Mouse (Mus musculus): ENCODE measurements around the gene Grin2b. TPM values are rescaled to one million over a fixed set of nuclear protein-coding genes. Genes with fewer than 3 reads are reported as not detected.
"Not testable (repeated sequence)": the region's sequence is repeated elsewhere in the genome, so short reads cannot be mapped to it uniquely, and the experiment has no call there.

Gene Grin2b
- total and polyA plus RNA-seq, 2 experiments from 2014 or later: 64.1 to 76.4 TPM

DNA sequence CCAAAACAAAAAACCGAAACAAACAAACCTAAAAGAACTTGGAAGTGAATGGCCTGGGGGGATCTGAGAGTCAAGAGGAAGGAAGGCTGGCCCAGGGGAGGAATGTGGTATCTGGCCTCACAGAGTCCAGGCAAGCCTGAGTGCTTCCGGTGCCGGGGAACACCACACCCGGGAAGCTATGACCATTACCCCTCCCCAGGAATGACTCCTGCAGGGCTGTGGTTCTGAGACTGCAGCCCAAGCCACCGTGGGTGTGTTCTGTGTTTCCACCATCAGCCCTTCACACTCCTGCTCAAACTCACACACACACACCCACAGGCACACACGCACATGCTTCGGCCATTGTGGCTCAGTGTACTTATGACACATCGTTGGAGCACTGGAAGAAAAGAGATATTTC is 459.6 kb downstream of the Grin2b start:
- Histone ChIP-seq H3K4me1 (ENCODE audit: insufficient read depth, low read length) (no peaks in the 10 kb centered on the region), H3K9ac (replicated peaks; ENCODE audit: low read length, poor library complexity, severe bottlenecking) (no peak overlapping the region), H3K4me3 (ENCODE audit: low read depth, low read length) (no peak overlapping the region), H3K27me3 (ENCODE audit: insufficient read depth, low read length) (no peaks in the 10 kb centered on the region), H3K27ac (ENCODE audit: low read depth, low read length) (no peak overlapping the region), H3K4me2 (ENCODE audit: low read depth, low read length, poor library complexity, severe bottlenecking) (no peak overlapping the region), H3K36me3 (ENCODE audit: insufficient read depth, low read length) (no peaks in the 10 kb centered on the region), H3K9me3 (ENCODE audit: low read length) (no peaks in the 10 kb centered on the region)
- no peak for DNase-seq (ENCODE audit: low spot score)
- WGBS: 81% methylated on average over 8 of the region's 8 CpGs
- TF ChIP-seq CTCF (IDR thresholded peaks at IDR 0.05): no peak
- ATAC-seq (ENCODE audit: low FRiP score): no peak

DNA sequence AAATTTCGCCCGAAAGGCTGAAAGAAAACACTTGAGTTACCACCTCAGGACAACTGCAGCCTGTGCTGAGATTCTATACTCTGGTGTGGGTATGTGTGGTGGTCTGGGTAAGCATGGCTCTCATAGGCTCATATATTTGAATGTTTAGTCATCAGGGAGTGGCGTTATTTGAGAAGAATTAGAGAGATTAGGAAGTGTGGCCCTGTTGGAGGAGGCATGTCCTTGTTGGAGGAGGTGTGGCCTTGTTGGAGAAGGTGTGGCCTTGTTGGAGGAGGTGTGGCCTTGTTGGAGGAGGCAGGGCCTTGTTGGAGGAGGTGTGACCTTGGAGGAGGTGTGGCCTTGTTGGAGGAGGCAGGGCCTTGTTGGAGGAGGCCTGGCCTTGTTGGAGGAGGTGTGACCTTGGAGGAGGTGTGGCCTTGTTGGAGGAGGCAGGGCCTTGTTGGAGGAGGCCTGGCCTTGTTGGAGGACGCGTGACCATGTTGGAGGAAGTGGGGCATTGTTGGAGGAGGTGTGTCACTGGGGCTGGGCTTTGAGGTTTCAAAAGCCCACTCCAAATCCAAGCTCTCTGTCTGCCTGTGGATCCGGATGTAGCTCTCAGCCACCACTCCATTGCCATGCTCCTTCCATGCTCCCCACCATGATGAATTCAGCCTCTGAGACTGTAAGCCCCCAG is 466.3 kb downstream of the Grin2b start:
- ATAC-seq (ENCODE audit: low FRiP score); H3K4me1 ChIP-seq (ENCODE audit: insufficient read depth, low read length); DNase-seq (ENCODE audit: low spot score); H3K27ac ChIP-seq (ENCODE audit: low read depth, low read length); H3K27me3 ChIP-seq (ENCODE audit: insufficient read depth, low read length); H3K4me2 ChIP-seq (ENCODE audit: low read depth, low read length, poor library complexity, severe bottlenecking); H3K36me3 ChIP-seq (ENCODE audit: insufficient read depth, low read length); H3K9ac ChIP-seq (replicated peaks; ENCODE audit: low read length, poor library complexity, severe bottlenecking); H3K4me3 ChIP-seq (ENCODE audit: low read depth, low read length); H3K9me3 ChIP-seq (ENCODE audit: low read length): not testable (repeated sequence)
- 90% methylated on average over 6 of the region's 6 CpGs for WGBS

DNA sequence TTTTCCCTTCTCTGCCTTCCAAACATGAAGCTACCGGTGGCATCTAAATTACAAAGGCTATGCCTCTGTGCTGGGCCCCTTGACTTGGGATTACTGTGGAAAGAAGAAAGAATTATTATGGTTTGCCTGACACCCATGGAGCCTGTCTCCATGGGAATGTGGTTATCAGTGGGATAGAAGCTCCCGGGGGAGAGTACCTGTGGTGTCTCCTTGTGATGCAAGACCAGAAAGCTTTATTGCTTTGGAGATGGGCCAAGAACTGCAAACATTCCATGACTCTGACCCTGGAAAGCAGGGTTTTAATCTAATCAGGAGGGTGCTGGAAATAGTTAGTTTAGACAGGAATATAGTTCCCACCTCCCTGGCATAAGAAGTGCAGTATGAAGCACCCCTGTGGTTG is 469.7 kb downstream of the Grin2b start:
- Histone ChIP-seq H3K4me3 (ENCODE audit: low read depth, low read length) (no peak overlapping the region), H3K27ac (ENCODE audit: low read depth, low read length) (no peak overlapping the region), H3K9me3 (ENCODE audit: low read length) (no peaks in the 10 kb centered on the region), H3K36me3 (ENCODE audit: insufficient read depth, low read length) (no peaks in the 10 kb centered on the region), H3K4me2 (ENCODE audit: low read depth, low read length, poor library complexity, severe bottlenecking) (no peak overlapping the region), H3K9ac (replicated peaks; ENCODE audit: low read length, poor library complexity, severe bottlenecking) (no peak overlapping the region), H3K27me3 (ENCODE audit: insufficient read depth, low read length) (no peaks in the 10 kb centered on the region), H3K4me1 (ENCODE audit: insufficient read depth, low read length) (no peaks in the 10 kb centered on the region)
- TF ChIP-seq CTCF (IDR thresholded peaks at IDR 0.05): no peak
- DNase-seq (ENCODE audit: low spot score) (no peak), ATAC-seq (ENCODE audit: low FRiP score) (no peak)
- WGBS: 35% methylated on average over 2 of the region's 2 CpGs

DNA sequence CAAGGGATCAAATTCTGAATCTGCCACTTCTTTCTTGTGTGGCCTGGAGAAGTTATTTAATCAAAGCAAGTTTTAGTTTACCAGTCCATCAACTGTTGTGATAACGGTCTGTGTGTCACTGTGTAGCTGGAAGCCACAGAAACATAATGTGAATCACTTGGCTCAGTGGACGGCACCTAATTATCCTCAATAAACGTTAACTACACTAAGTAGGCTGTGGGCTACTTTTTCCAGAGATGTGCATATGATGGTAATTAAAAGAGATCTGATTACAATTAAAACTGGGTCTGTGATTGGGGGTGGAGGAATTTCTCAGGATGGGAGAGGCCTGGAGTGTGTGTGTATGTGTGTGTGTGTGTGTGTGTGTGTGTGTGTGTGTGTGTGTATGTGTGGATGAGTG is 471.9 kb downstream of the Grin2b start:
- Histone ChIP-seq H3K27me3 (ENCODE audit: insufficient read depth, low read length) (no peaks in the 10 kb centered on the region), H3K27ac (ENCODE audit: low read depth, low read length) (no peak overlapping the region), H3K36me3 (ENCODE audit: insufficient read depth, low read length) (no peaks in the 10 kb centered on the region), H3K4me3 (ENCODE audit: low read depth, low read length) (no peak overlapping the region), H3K9ac (replicated peaks; ENCODE audit: low read length, poor library complexity, severe bottlenecking) (no peak overlapping the region), H3K4me1 (ENCODE audit: insufficient read depth, low read length) (no peaks in the 10 kb centered on the region), H3K4me2 (ENCODE audit: low read depth, low read length, poor library complexity, severe bottlenecking) (no peak overlapping the region), H3K9me3 (ENCODE audit: low read length) (no peaks in the 10 kb centered on the region)
- no peak for DNase-seq (ENCODE audit: low spot score)
- TF ChIP-seq CTCF (IDR thresholded peaks at IDR 0.05): no peak
- WGBS: 76% methylated on average over 3 of the region's 3 CpGs
- no peak for ATAC-seq (ENCODE audit: low FRiP score)

DNA sequence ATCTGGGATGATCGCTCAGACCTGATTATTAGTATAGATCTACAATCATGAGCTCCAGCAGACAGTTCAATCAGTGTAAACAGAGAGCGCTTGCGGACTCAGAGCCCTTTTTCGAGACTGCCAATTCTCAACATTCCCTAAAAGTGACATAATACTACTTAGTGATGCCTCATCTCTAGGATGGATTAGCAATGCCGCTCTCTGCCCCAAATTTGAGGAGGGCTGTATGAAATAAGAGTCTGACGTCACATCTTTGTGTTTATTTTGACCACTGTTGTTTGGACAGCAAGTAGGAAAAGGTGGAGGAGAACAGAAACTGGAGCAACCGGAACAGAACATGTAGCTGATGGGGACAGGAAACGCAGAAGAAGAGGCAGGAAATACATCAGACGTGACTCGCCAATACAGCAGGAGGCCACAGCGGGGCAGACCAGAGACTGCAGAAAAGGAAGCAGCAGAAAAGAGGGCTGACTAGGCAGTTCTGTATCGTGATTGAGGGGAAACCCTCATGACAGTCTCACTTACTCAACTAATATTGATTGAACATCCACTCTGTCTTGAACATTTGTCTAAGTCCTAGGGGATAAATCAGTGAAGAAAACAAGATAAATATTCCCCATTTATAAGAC is 472.5 kb downstream of the Grin2b start:
- Histone ChIP-seq H3K27ac (ENCODE audit: low read depth, low read length) (no peak overlapping the region), H3K4me3 (ENCODE audit: low read depth, low read length) (no peak overlapping the region), H3K9me3 (ENCODE audit: low read length) (no peaks in the 10 kb centered on the region), H3K36me3 (ENCODE audit: insufficient read depth, low read length) (no peaks in the 10 kb centered on the region), H3K4me2 (ENCODE audit: low read depth, low read length, poor library complexity, severe bottlenecking) (no peak overlapping the region), H3K27me3 (ENCODE audit: insufficient read depth, low read length) (no peaks in the 10 kb centered on the region), H3K4me1 (ENCODE audit: insufficient read depth, low read length) (no peaks in the 10 kb centered on the region), H3K9ac (replicated peaks; ENCODE audit: low read length, poor library complexity, severe bottlenecking) (no peak overlapping the region)
- TF ChIP-seq CTCF (IDR thresholded peaks at IDR 0.05): no peak
- 80% methylated on average over 12 of the region's 12 CpGs for WGBS
- DNase-seq (ENCODE audit: low spot score) (no peak), ATAC-seq (ENCODE audit: low FRiP score) (no peak)

DNA sequence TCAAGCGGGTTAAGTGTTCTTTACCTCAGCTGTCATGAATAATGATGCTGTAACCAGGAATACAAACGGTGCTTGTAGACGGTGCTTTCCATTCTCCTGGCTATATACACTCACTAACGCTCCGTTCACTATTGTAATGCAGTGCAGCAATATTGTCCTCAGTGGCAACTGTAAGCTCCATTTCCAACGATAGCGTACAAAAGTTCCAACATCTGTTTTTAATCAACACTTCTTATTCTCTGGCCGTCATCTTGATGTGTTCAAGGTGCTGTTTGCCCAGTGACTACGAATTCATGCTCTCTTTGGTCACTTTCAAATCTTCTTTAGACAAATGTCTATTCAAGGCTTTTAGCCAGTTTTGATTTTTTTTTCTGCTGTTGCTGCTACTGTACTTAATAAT is 480.8 kb downstream of the Grin2b start:
- Histone ChIP-seq H3K36me3 (ENCODE audit: insufficient read depth, low read length) (no peaks in the 10 kb centered on the region), H3K9me3 (ENCODE audit: low read length) (no peaks in the 10 kb centered on the region), H3K27ac (ENCODE audit: low read depth, low read length) (no peak overlapping the region), H3K4me1 (ENCODE audit: insufficient read depth, low read length) (no peaks in the 10 kb centered on the region), H3K4me2 (ENCODE audit: low read depth, low read length, poor library complexity, severe bottlenecking) (no peak overlapping the region), H3K27me3 (ENCODE audit: insufficient read depth, low read length) (no peaks in the 10 kb centered on the region), H3K4me3 (ENCODE audit: low read depth, low read length) (no peak overlapping the region), H3K9ac (replicated peaks; ENCODE audit: low read length, poor library complexity, severe bottlenecking) (no peak overlapping the region)
- WGBS: 71% methylated on average over 9 of the region's 9 CpGs
- no peak for TF ChIP-seq CTCF (IDR thresholded peaks at IDR 0.05)
- no peak for DNase-seq (ENCODE audit: low spot score)
- no peak for ATAC-seq (ENCODE audit: low FRiP score)

Data from midbrain, postnatal 0 days (tissue).